ENCODE assay signal across 7 mouse cellular contexts in genomic region chr17:25867836-25868600, GRCm38 (mm10). TPM values are rescaled to one million over a fixed set of nuclear protein-coding genes. Genes with fewer than 3 reads are reported as not detected.
DNase-seq lines count a peak whose midpoint lies in the region; ATAC-seq lines count a peak whose summit lies in the region.

No protein-coding gene starts in this region.

- peak; percentile 51 for ATAC-seq in forebrain, embryonic 14.5 days
- ATAC-seq in hindbrain, embryonic 11.5 days (ENCODE audit: low FRiP score) = peak; percentile 52
- ATAC-seq in limb, embryonic 15.5 days (ENCODE audit: insufficient number of reproducible peaks, low FRiP score, low TSS enrichment, low read depth) = peak; percentile 26; the same call in 1 of the 2 replicates
- peak; percentile 58 for ATAC-seq in midbrain, embryonic 14.5 days (ENCODE audit: low FRiP score, low TSS enrichment)

- peak overlapping the region; percentile 89 for H3K4me3 ChIP-seq in brown adipose tissue, adult 24 weeks (ENCODE audit: insufficient read depth, low read depth, low read length)
- peak overlapping the region; percentile 62 for H3K4me3 ChIP-seq in forebrain, embryonic 14.5 days (ENCODE audit: low read depth, low read length)
- peak overlapping the region; percentile 82 for H3K4me3 ChIP-seq in hindbrain, embryonic 11.5 days (ENCODE audit: low read depth, low read length)
- peak overlapping the region; percentile 87 for H3K4me3 ChIP-seq in limb, embryonic 15.5 days
- peak overlapping the region; percentile 79 for H3K4me3 ChIP-seq in midbrain, embryonic 14.5 days (replicated peaks; ENCODE audit: low read depth, low read length)

- H3K36me3 ChIP-seq in forebrain, embryonic 14.5 days (ENCODE audit: control insufficient read depth, insufficient read depth, low read length) = no peaks in the 10 kb centered on the region
- H3K36me3 ChIP-seq in hindbrain, embryonic 11.5 days (ENCODE audit: control insufficient read depth, insufficient read depth, low read length) = no peaks in the 10 kb centered on the region
- H3K36me3 ChIP-seq in limb, embryonic 15.5 days = no peaks in the 10 kb centered on the region
- no peaks in the 10 kb centered on the region for H3K36me3 ChIP-seq in midbrain, embryonic 14.5 days (ENCODE audit: control insufficient read depth, insufficient read depth, low read length)

- peak overlapping the region; percentile 99 for H3K4me2 ChIP-seq in forebrain, embryonic 14.5 days (ENCODE audit: low read length)
- peak overlapping the region; percentile 99 for H3K4me2 ChIP-seq in hindbrain, embryonic 11.5 days (replicated peaks; ENCODE audit: low read depth, low read length)
- H3K4me2 ChIP-seq in limb, embryonic 15.5 days = peak overlapping the region; percentile 99
- H3K4me2 ChIP-seq in midbrain, embryonic 14.5 days (ENCODE audit: low read length) = peak overlapping the region; percentile 98

- WGBS in forebrain, embryonic 14.5 days = 2% methylated on average over 41 of the region's 42 CpGs
- WGBS in hindbrain, embryonic 11.5 days = 1% methylated on average over 38 of the region's 42 CpGs
- 1% methylated on average over 42 of the region's 42 CpGs for whole genome bisulfite sequencing in limb, embryonic 15.5 days
- WGBS in midbrain, embryonic 14.5 days = 1% methylated on average over 42 of the region's 42 CpGs

- peak overlapping the region; percentile 69 for H3K9ac ChIP-seq in forebrain, embryonic 14.5 days (ENCODE audit: low read length)
- peak overlapping the region; percentile 70 for H3K9ac ChIP-seq in hindbrain, embryonic 11.5 days (ENCODE audit: low read depth, low read length)
- H3K9ac ChIP-seq in limb, embryonic 15.5 days = peak overlapping the region; percentile 57
- H3K9ac ChIP-seq in midbrain, embryonic 14.5 days (replicated peaks; ENCODE audit: low read length) = peak overlapping the region; percentile 70

- no peaks in the 10 kb centered on the region for H3K27me3 ChIP-seq in forebrain, embryonic 14.5 days (replicated peaks; ENCODE audit: control insufficient read depth, insufficient read depth, low read length)
- H3K27me3 ChIP-seq in hindbrain, embryonic 11.5 days (ENCODE audit: control insufficient read depth, insufficient read depth, low read length) = 0 out of 2 replicates have a peak, but pooled peaks cover 2% of the 10 kb centered on the region
- no peaks in the 10 kb centered on the region for H3K27me3 ChIP-seq in limb, embryonic 15.5 days
- no peaks in the 10 kb centered on the region for H3K27me3 ChIP-seq in midbrain, embryonic 14.5 days (ENCODE audit: control insufficient read depth, insufficient read depth, low read length)

- H3K9me3 ChIP-seq in forebrain, embryonic 14.5 days (replicated peaks; ENCODE audit: control insufficient read depth, low read length) = no peaks in the 10 kb centered on the region
- no peaks in the 10 kb centered on the region for H3K9me3 ChIP-seq in hindbrain, embryonic 11.5 days (ENCODE audit: control insufficient read depth, low read length)
- no peaks in the 10 kb centered on the region for H3K9me3 ChIP-seq in limb, embryonic 15.5 days
- no peaks in the 10 kb centered on the region for H3K9me3 ChIP-seq in midbrain, embryonic 14.5 days (ENCODE audit: control insufficient read depth, low read length)

- DNase-seq in Muller cell, postnatal 12 days (ENCODE audit: inconsistent ontology term) = peak; percentile 60
- DNase-seq in forebrain, embryonic 14.5 days (ENCODE audit: low spot score) = peak; percentile 17
- DNase-seq in hindbrain, embryonic 11.5 days (ENCODE audit: low spot score) = no peak
- DNase-seq in midbrain, embryonic 14.5 days = peak; percentile 26
- DNase-seq in yolk sac, embryonic 10.5 days (ENCODE audit: low spot score) = peak; percentile 74

- H3K27ac ChIP-seq in brown adipose tissue, adult 24 weeks (replicated peaks; ENCODE audit: low read depth, low read length) = peak overlapping the region; percentile 92
- no peak overlapping the region for H3K27ac ChIP-seq in forebrain, embryonic 14.5 days (ENCODE audit: low read depth, low read length)
- no peak overlapping the region for H3K27ac ChIP-seq in hindbrain, embryonic 11.5 days (ENCODE audit: low read depth, low read length)
- H3K27ac ChIP-seq in limb, embryonic 15.5 days = peak overlapping the region; percentile 76; the same call in 1 of the 2 replicates
- peak overlapping the region; percentile 52 for H3K27ac ChIP-seq in midbrain, embryonic 14.5 days (replicated peaks; ENCODE audit: low read depth, low read length)

- H3K4me1 ChIP-seq in brown adipose tissue, adult 24 weeks (ENCODE audit: control insufficient read depth, insufficient read depth, insufficient read length, low read length) = 0 out of 2 replicates have a peak, but pooled peaks cover 3% of the 10 kb centered on the region
- H3K4me1 ChIP-seq in forebrain, embryonic 14.5 days (ENCODE audit: control insufficient read depth, insufficient read depth, low read length) = peaks cover 6% of the 10 kb centered on the region; the same call in 1 of the 2 replicates
- peaks cover 8% of the 10 kb centered on the region for H3K4me1 ChIP-seq in hindbrain, embryonic 11.5 days (replicated peaks; ENCODE audit: control insufficient read depth, insufficient read depth, low read length)
- H3K4me1 ChIP-seq in limb, embryonic 15.5 days = peaks cover 17% of the 10 kb centered on the region
- H3K4me1 ChIP-seq in midbrain, embryonic 14.5 days (ENCODE audit: control insufficient read depth, insufficient read depth, low read length) = peaks cover 5% of the 10 kb centered on the region; the same call in 1 of the 2 replicates

RNA-seq across cellular contexts. Expression of gene Mcrip2, which starts 0.5 kb away (rescaled TPM):
- polyA plus RNA-seq in brown adipose tissue, adult 24 weeks (2012; ENCODE audit: insufficient read depth, insufficient read length, missing spikeins) = 432 and 445 TPM in 2 replicates
- 15.9 and 17.0 TPM in 2 replicates for polyA plus RNA-seq in forebrain, embryonic 14.5 days (2014; fragmentation: Nextera tagmentation; extraction: Ambion mirVana)
- polyA plus RNA-seq in hindbrain, embryonic 11.5 days (2014; fragmentation: Nextera tagmentation; extraction: Ambion mirVana) = 7.0 and 8.3 TPM in 2 replicates
- polyA plus RNA-seq in limb, embryonic 15.5 days (2015; fragmentation: Nextera tagmentation; extraction: Ambion mirVana) = 16.7 and 22.2 TPM in 2 replicates
- polyA plus RNA-seq in midbrain, embryonic 14.5 days (2014; fragmentation: Nextera tagmentation; extraction: Ambion mirVana) = 13.9 and 19.3 TPM in 2 replicates

RNA-seq across cellular contexts. Expression of gene Wdr90, which starts 6.7 kb away (rescaled TPM):
- polyA plus RNA-seq in brown adipose tissue, adult 24 weeks (2012; ENCODE audit: insufficient read depth, insufficient read length, missing spikeins) = 1.6 and 2.4 TPM in 2 replicates
- 11.6 and 12.2 TPM in 2 replicates for polyA plus RNA-seq in forebrain, embryonic 14.5 days (2014; fragmentation: Nextera tagmentation; extraction: Ambion mirVana)
- 13.4 and 14.3 TPM in 2 replicates for polyA plus RNA-seq in hindbrain, embryonic 11.5 days (2014; fragmentation: Nextera tagmentation; extraction: Ambion mirVana)
- 16.8 and 21.3 TPM in 2 replicates for polyA plus RNA-seq in limb, embryonic 15.5 days (2015; fragmentation: Nextera tagmentation; extraction: Ambion mirVana)
- 14.4 and 17.1 TPM in 2 replicates for polyA plus RNA-seq in midbrain, embryonic 14.5 days (2014; fragmentation: Nextera tagmentation; extraction: Ambion mirVana)

RNA-seq across cellular contexts. Expression of gene Mettl26, which starts 6.9 kb away (rescaled TPM):
- polyA plus RNA-seq in brown adipose tissue, adult 24 weeks (2012; ENCODE audit: insufficient read depth, insufficient read length, missing spikeins) = 47.5 and 52.1 TPM in 2 replicates
- 60.5 and 66.0 TPM in 2 replicates for polyA plus RNA-seq in forebrain, embryonic 14.5 days (2014; fragmentation: Nextera tagmentation; extraction: Ambion mirVana)
- polyA plus RNA-seq in hindbrain, embryonic 11.5 days (2014; fragmentation: Nextera tagmentation; extraction: Ambion mirVana) = 53.2 and 56.6 TPM in 2 replicates
- 45.3 and 48.0 TPM in 2 replicates for polyA plus RNA-seq in limb, embryonic 15.5 days (2015; fragmentation: Nextera tagmentation; extraction: Ambion mirVana)
- 58.2 and 75.9 TPM in 2 replicates for polyA plus RNA-seq in midbrain, embryonic 14.5 days (2014; fragmentation: Nextera tagmentation; extraction: Ambion mirVana)

RNA-seq across cellular contexts. Expression of gene Wfikkn1, which starts 12.6 kb away (rescaled TPM):
- polyA plus RNA-seq in brown adipose tissue, adult 24 weeks (2012; ENCODE audit: insufficient read depth, insufficient read length, missing spikeins) = not detected in 2 replicates
- polyA plus RNA-seq in forebrain, embryonic 14.5 days (2014; fragmentation: Nextera tagmentation; extraction: Ambion mirVana) = 0.36 and 0.47 TPM in 2 replicates
- 0.71 and 1.3 TPM in 2 replicates for polyA plus RNA-seq in hindbrain, embryonic 11.5 days (2014; fragmentation: Nextera tagmentation; extraction: Ambion mirVana)
- 0.63 and 0.65 TPM in 2 replicates for polyA plus RNA-seq in limb, embryonic 15.5 days (2015; fragmentation: Nextera tagmentation; extraction: Ambion mirVana)
- polyA plus RNA-seq in midbrain, embryonic 14.5 days (2014; fragmentation: Nextera tagmentation; extraction: Ambion mirVana) = 0.61 and 0.70 TPM in 2 replicates

RNA-seq across cellular contexts. Expression of gene Rhot2, which starts 23.4 kb away (rescaled TPM):
- polyA plus RNA-seq in brown adipose tissue, adult 24 weeks (2012; ENCODE audit: insufficient read depth, insufficient read length, missing spikeins) = 69.0 and 72.5 TPM in 2 replicates
- 9.6 and 11.3 TPM in 2 replicates for polyA plus RNA-seq in forebrain, embryonic 14.5 days (2014; fragmentation: Nextera tagmentation; extraction: Ambion mirVana)
- 7.9 and 9.3 TPM in 2 replicates for polyA plus RNA-seq in hindbrain, embryonic 11.5 days (2014; fragmentation: Nextera tagmentation; extraction: Ambion mirVana)
- 21.9 and 25.4 TPM in 2 replicates for polyA plus RNA-seq in limb, embryonic 15.5 days (2015; fragmentation: Nextera tagmentation; extraction: Ambion mirVana)
- polyA plus RNA-seq in midbrain, embryonic 14.5 days (2014; fragmentation: Nextera tagmentation; extraction: Ambion mirVana) = 9.6 and 16.8 TPM in 2 replicates

Comparison
In these comparisons a context has a peak if more than half of its experiments do, and no peak if none do; other contexts are left out.
1. H3K27ac ChIP-seq: peak in brown adipose tissue, adult 24 weeks (single experiment), limb, embryonic 15.5 days (single experiment) and midbrain, embryonic 14.5 days (single experiment); none in forebrain, embryonic 14.5 days (single experiment) and hindbrain, embryonic 11.5 days (single experiment).
2. RNA of gene Mcrip2, which starts 0.5 kb away (polyA plus RNA-seq): 432 to 445 TPM in brown adipose tissue, adult 24 weeks; 16.7 to 22.2 TPM in limb, embryonic 15.5 days, 15.9 to 17.0 TPM in forebrain, embryonic 14.5 days, 13.9 to 19.3 TPM in midbrain, embryonic 14.5 days and 7.0 to 8.3 TPM in hindbrain, embryonic 11.5 days; every median in the first group is over 10 times any median in the second.
3. Peak in every context shown above with its lines, with median percentiles within 50 percentile points of each other: H3K4me3 ChIP-seq, ATAC-seq, H3K4me2 ChIP-seq and H3K9ac ChIP-seq.